In the genomic region with DNA sequence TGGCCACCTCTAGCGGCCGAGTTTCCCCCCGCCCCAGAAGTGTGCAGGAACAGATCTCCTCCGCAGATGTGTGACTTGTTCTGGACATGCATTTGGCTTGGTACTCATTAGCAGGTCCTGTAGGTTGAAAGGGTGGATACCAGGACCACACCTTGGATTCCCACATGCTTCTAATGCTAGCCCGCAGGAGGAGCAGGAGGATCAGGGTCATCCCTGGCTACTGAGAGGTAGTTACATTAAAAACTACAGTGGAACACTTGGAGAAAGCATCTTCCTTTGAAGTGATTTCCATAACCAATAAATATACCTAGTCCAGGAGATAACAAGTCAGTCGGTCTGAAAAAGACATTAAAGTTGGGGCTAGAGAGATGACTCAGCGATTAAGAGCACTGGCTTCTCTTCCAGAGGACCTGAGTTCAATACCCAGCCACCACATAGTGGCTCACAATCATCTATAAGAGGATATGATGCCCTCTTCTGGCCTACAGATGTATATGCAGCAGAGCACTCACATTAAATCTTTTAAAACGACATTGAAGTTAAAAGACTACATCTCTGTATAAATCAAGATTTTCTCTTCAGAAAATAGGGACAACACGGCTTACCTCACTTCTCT, we compare ENCODE assay signal across 8 mouse cellular contexts. TPM values are rescaled to one million over a fixed set of nuclear protein-coding genes. Genes with fewer than 3 reads are reported as not detected.
DNase-seq lines count a peak whose midpoint lies in the region; ATAC-seq and TF ChIP-seq lines count a peak whose summit lies in the region.

No protein-coding gene starts in this region.

- 10% methylated on average over 9 of the region's 9 CpGs for WGBS in heart, embryonic 14.5 days
- 6% methylated on average over 9 of the region's 9 CpGs for WGBS in liver, embryonic 15.5 days (ENCODE audit: insufficient replicate concordance)
- WGBS in stomach, embryonic 15.5 days = 6% methylated on average over 9 of the region's 9 CpGs

- 0 out of 2 replicates have a peak, but pooled peaks cover under 1% of the 10 kb centered on the region for H3K36me3 ChIP-seq in heart, embryonic 14.5 days (ENCODE audit: control insufficient read depth, insufficient read depth, low read length)
- H3K36me3 ChIP-seq in liver, embryonic 15.5 days (replicated peaks) = 0 out of 2 replicates have a peak, but pooled peaks cover 4% of the 10 kb centered on the region
- no peaks in the 10 kb centered on the region for H3K36me3 ChIP-seq in stomach, embryonic 15.5 days

- H3K9me3 ChIP-seq in heart, embryonic 14.5 days (ENCODE audit: control insufficient read depth, low read length) = no peaks in the 10 kb centered on the region
- no peaks in the 10 kb centered on the region for H3K9me3 ChIP-seq in liver, embryonic 15.5 days (replicated peaks)
- H3K9me3 ChIP-seq in stomach, embryonic 15.5 days = no peaks in the 10 kb centered on the region

- no peak for ATAC-seq in heart, embryonic 14.5 days (ENCODE audit: insufficient number of reproducible peaks, insufficient read depth, low FRiP score, low read depth)
- no peak for ATAC-seq in liver, embryonic 15.5 days (ENCODE audit: insufficient read depth)
- ATAC-seq in stomach, embryonic 15.5 days (ENCODE audit: insufficient read depth, low FRiP score, low read depth) = no peak

- peak overlapping the region; percentile 56 for H3K9ac ChIP-seq in heart, embryonic 14.5 days (ENCODE audit: low read length)
- peak overlapping the region; percentile 15; the same call in 1 of the 2 replicates for H3K9ac ChIP-seq in liver, embryonic 15.5 days
- H3K9ac ChIP-seq in stomach, embryonic 15.5 days = peak overlapping the region; percentile 25; the same call in 1 of the 2 replicates

- no peaks in the 10 kb centered on the region for H3K27me3 ChIP-seq in heart, embryonic 14.5 days (ENCODE audit: control insufficient read depth, insufficient read depth, low read length)
- H3K27me3 ChIP-seq in liver, embryonic 15.5 days = no peaks in the 10 kb centered on the region
- no peaks in the 10 kb centered on the region for H3K27me3 ChIP-seq in stomach, embryonic 15.5 days (replicated peaks)

- peak overlapping the region; percentile 92 for H3K27ac ChIP-seq in layer of hippocampus, adult 2 months
- peak overlapping the region; percentile 15; a peak in 1 of 4 replicates for H3K27ac ChIP-seq in heart, embryonic 14.5 days (replicated peaks in 1 of 2; ENCODE audit: control insufficient read depth in 1 of 2, insufficient read depth in 1 of 2, low read depth in 2 of 2, low read length in 2 of 2)
- peak overlapping the region; percentile 74 for H3K27ac ChIP-seq in liver, embryonic 15.5 days (replicated peaks)
- peak overlapping the region; percentile 88 for H3K27ac ChIP-seq in stomach, embryonic 15.5 days

- H3K4me2 ChIP-seq in heart, embryonic 14.5 days (ENCODE audit: low read length) = peak overlapping the region; percentile 71
- peak overlapping the region; percentile 85 for H3K4me2 ChIP-seq in liver, embryonic 15.5 days
- peak overlapping the region; percentile 77 for H3K4me2 ChIP-seq in stomach, embryonic 15.5 days

- peak; percentile 75 for TF ChIP-seq CTCF in layer of hippocampus, adult 2 months (conservative IDR thresholded peaks at IDR 0.05)

- peak overlapping the region; percentile 83 for H3K4me3 ChIP-seq in layer of hippocampus, adult 2 months
- H3K4me3 ChIP-seq in heart, embryonic 14.5 days (ENCODE audit: control insufficient read depth in 1 of 2, insufficient read depth in 1 of 2, low read depth in 1 of 2, low read length in 2 of 2) = peak overlapping the region; percentile 55 to 100
- H3K4me3 ChIP-seq in liver, embryonic 15.5 days (replicated peaks) = peak overlapping the region; percentile 64
- peak overlapping the region; percentile 69 for H3K4me3 ChIP-seq in stomach, embryonic 15.5 days (replicated peaks)

- no peak for DNase-seq in layer of hippocampus, adult 2 months (ENCODE audit: low spot score in 2 of 2)
- no peak for DNase-seq in layer of hippocampus, adult 9-11 months
- peak; percentile 75 for DNase-seq in ZHBTc4 (ENCODE audit: low read depth, low spot score)
- DNase-seq in urinary bladder, adult 2 months (ENCODE audit: low spot score) = no peak
- no peak for DNase-seq in layer of hippocampus, postnatal 25 days (ENCODE audit: extremely low spot score in 1 of 2, low spot score in 1 of 2)

- peaks cover 7 to 15% of the 10 kb centered on the region in 2 experiments for H3K4me1 ChIP-seq in heart, embryonic 14.5 days (ENCODE audit: control insufficient read depth in 2 of 2, insufficient read depth in 2 of 2, low read length in 2 of 2)
- peaks cover 34% of the 10 kb centered on the region for H3K4me1 ChIP-seq in liver, embryonic 15.5 days (replicated peaks)
- peaks cover 20% of the 10 kb centered on the region for H3K4me1 ChIP-seq in stomach, embryonic 15.5 days

RNA-seq across cellular contexts. Expression of a gene that starts 0.8 kb away (rescaled TPM):
- total RNA-seq in layer of hippocampus, adult 2 months (2021) = 1 to 10 TPM; 4.3 to 8.2 TPM
- 5.2 and 6.4 TPM in 2 replicates for polyA plus RNA-seq in heart, embryonic 14.5 days (2014; fragmentation: Nextera tagmentation; extraction: Ambion mirVana)
- polyA plus RNA-seq in liver, embryonic 15.5 days (2015; fragmentation: Nextera tagmentation; extraction: Ambion mirVana) = 1.4 and 1.9 TPM in 2 replicates
- polyA plus RNA-seq in stomach, embryonic 15.5 days (2015; fragmentation: Nextera tagmentation; extraction: Ambion mirVana) = 6.7 and 8.3 TPM in 2 replicates
- 3.6 and 4.7 TPM in 2 replicates for polyA plus RNA-seq in urinary bladder, adult 2 months (2012; rRNA removed)
- 1 to 10 TPM; 5.3 to 7.1 TPM for total RNA-seq in layer of hippocampus, postnatal 25 days (2021)

RNA-seq across cellular contexts. Expression of a gene that starts 0.9 kb away (rescaled TPM):
- not detected for total RNA-seq in layer of hippocampus, adult 2 months (2021)
- polyA plus RNA-seq in heart, embryonic 14.5 days (2014; fragmentation: Nextera tagmentation; extraction: Ambion mirVana) = 0.70 TPM in 1 of 2 replicates, not detected in the other
- polyA plus RNA-seq in liver, embryonic 15.5 days (2015; fragmentation: Nextera tagmentation; extraction: Ambion mirVana) = not detected in 2 replicates
- polyA plus RNA-seq in stomach, embryonic 15.5 days (2015; fragmentation: Nextera tagmentation; extraction: Ambion mirVana) = 1.3 and 1.6 TPM in 2 replicates
- 0.15 and 0.17 TPM in 2 replicates for polyA plus RNA-seq in urinary bladder, adult 2 months (2012; rRNA removed)
- 1 to 10 TPM in 1 of 2 experiments, not detected in 1; 2.0 TPM for total RNA-seq in layer of hippocampus, postnatal 25 days (2021)

RNA-seq across cellular contexts. Expression of a gene that starts 3.5 kb away (rescaled TPM):
- 10 to 100 TPM; 73.1 to 75.5 TPM for total RNA-seq in layer of hippocampus, adult 2 months (2021)
- polyA plus RNA-seq in heart, embryonic 14.5 days (2014; fragmentation: Nextera tagmentation; extraction: Ambion mirVana) = 85.2 and 91.3 TPM in 2 replicates
- polyA plus RNA-seq in liver, embryonic 15.5 days (2015; fragmentation: Nextera tagmentation; extraction: Ambion mirVana) = 12.2 and 13.4 TPM in 2 replicates
- 96.7 and 106 TPM in 2 replicates for polyA plus RNA-seq in stomach, embryonic 15.5 days (2015; fragmentation: Nextera tagmentation; extraction: Ambion mirVana)
- polyA plus RNA-seq in urinary bladder, adult 2 months (2012; rRNA removed) = 39.0 and 39.6 TPM in 2 replicates
- total RNA-seq in layer of hippocampus, postnatal 25 days (2021) = 10 to 100 TPM; 64.8 to 89.9 TPM

RNA-seq across cellular contexts. Expression of a gene that starts 18.4 kb away (rescaled TPM):
- total RNA-seq in layer of hippocampus, adult 2 months (2021) = 1 to 10 TPM; 4.9 to 5.4 TPM
- polyA plus RNA-seq in heart, embryonic 14.5 days (2014; fragmentation: Nextera tagmentation; extraction: Ambion mirVana) = 4.2 and 4.8 TPM in 2 replicates
- polyA plus RNA-seq in liver, embryonic 15.5 days (2015; fragmentation: Nextera tagmentation; extraction: Ambion mirVana) = 1.3 and 1.6 TPM in 2 replicates
- polyA plus RNA-seq in stomach, embryonic 15.5 days (2015; fragmentation: Nextera tagmentation; extraction: Ambion mirVana) = 4.1 and 4.7 TPM in 2 replicates
- polyA plus RNA-seq in urinary bladder, adult 2 months (2012; rRNA removed) = 1.3 and 1.9 TPM in 2 replicates
- total RNA-seq in layer of hippocampus, postnatal 25 days (2021) = 1 to 10 TPM; 1.9 to 5.0 TPM

RNA-seq across cellular contexts. Expression of a gene that starts 30.7 kb away (rescaled TPM):
- total RNA-seq in layer of hippocampus, adult 2 months (2021) = 10 to 100 TPM; 30.1 to 37.5 TPM
- polyA plus RNA-seq in heart, embryonic 14.5 days (2014; fragmentation: Nextera tagmentation; extraction: Ambion mirVana) = 6.4 and 8.5 TPM in 2 replicates
- polyA plus RNA-seq in liver, embryonic 15.5 days (2015; fragmentation: Nextera tagmentation; extraction: Ambion mirVana) = 1.4 and 1.6 TPM in 2 replicates
- polyA plus RNA-seq in stomach, embryonic 15.5 days (2015; fragmentation: Nextera tagmentation; extraction: Ambion mirVana) = 8.8 and 10.4 TPM in 2 replicates
- 2.6 and 3.0 TPM in 2 replicates for polyA plus RNA-seq in urinary bladder, adult 2 months (2012; rRNA removed)
- total RNA-seq in layer of hippocampus, postnatal 25 days (2021) = 10 to 100 TPM; 30.4 to 31.5 TPM

Comparison
In these comparisons a context has a peak if more than half of its experiments do, and no peak if none do; other contexts are left out.
1. H3K27ac ChIP-seq: peak in every context shown above with its lines; median percentile 92 in layer of hippocampus, adult 2 months; 88 in stomach, embryonic 15.5 days; 74 in liver, embryonic 15.5 days; 15 in heart, embryonic 14.5 days.